Mouse (Mus musculus) heart, postnatal 0 days (tissue): ENCODE measurements around the gene Ints5.

ENCODE experiments used
- CTCF ChIP-seq: IDR thresholded peaks from 2 replicates; pipeline ENCODE4 v1.5.1; 2016; ENCODE audit warnings: antibody characterized with exemption, control low read depth, low read depth
- EP300 ChIP-seq: IDR thresholded peaks from 2 replicates; pipeline ENCODE4 v1.6.1; 2016; ENCODE audit warnings: antibody characterized with exemption, low read depth

DNA sequence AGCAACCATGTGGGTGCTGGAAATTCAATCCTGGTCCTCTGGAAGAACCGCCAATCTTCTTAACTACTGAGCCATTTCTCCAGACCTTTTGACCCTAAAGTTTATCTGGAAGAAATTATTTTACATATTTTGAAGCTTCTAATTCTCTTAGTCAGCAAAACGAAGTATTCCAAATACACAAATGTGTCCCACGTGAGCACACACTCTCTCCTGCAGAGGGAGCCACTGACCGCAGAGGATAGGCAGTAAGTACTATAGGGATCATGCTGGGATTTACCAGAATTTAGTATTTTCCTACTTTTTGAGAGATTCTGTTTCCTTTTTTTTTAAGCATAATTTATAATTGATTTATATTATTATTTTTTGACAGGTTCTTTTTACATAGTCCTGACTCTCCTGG, 35.1 kb upstream of the Ints5 start:
- TF ChIP-seq CTCF, result peak; percentile 61
- no peak for TF ChIP-seq EP300
